Mouse (Mus musculus): ENCODE results near the gene Plekha4. TPM values are rescaled to one million over a fixed set of nuclear protein-coding genes. Genes with fewer than 3 reads are reported as not detected.
"Not testable (repeated sequence)": the region's sequence is repeated elsewhere in the genome, so short reads cannot be mapped to it uniquely, and the experiment has no call there.

Plekha4 gene
- 3.3 and 4.9 TPM in 2 replicates for polyA plus RNA-seq (2015; fragmentation: Nextera tagmentation; extraction: Ambion mirVana)

DNA sequence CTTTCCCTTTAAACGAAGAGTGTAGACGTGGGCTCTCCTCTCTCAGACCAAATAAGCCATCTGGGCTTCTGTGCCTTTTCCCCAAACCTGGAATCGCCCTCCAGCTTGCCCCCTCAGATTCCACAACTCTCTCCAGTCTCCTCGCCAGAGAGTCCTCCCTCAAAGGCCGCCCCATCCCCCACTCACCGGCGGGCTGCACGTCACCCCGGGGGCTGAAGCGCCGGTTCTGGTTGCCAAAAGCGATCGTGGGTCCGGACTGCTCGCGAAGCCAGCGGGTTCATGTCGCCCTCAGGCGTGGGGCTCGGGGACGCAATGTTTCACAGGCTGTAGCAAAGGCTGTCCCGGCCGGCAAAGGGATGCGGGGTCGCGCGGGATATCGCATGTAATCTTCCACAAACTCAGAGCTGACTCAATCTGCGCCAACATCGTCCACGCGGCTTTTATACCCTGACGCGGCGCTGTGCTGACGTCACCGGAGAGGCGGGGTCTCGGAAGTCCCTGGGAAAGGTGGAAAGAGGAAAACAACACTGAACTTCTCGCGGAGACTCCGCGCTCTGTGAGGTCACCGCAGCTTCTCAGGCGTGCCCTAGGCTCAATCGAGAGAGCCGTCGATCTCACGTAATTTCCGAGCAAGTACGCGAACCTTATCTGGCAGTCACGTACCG lies at the start of gene Plekha4, which contains the start of gene Ppp1r15a:
Gene Plekha4, plus strand, starts transcription at position 522 of the 665 bp plus-strand sequence.
Gene Ppp1r15a, minus strand, starts transcription at position 460 of the 665 bp plus-strand sequence.
- ATAC-seq (ENCODE audit: low FRiP score, low read depth) = peak; percentile 90
- Histone ChIP-seq H3K4me2 (replicated peaks) (peak within 1 kb of the TSS; percentile 85), H3K27ac (peak within 1 kb of the TSS; percentile 91), H3K4me3 (peak within 1 kb of the TSS; percentile 86), H3K9ac (peak within 1 kb of the TSS; percentile 90), H3K9me3 (no peaks in the 10 kb centered on the region), H3K27me3 (no peaks in the 10 kb centered on the region), H3K36me3 (peaks cover 16% of the 10 kb centered on the region), H3K4me1 (peaks cover 48% of the 10 kb centered on the region)
- under 1% methylated on average over 54 of the region's 54 CpGs for WGBS

GRCm38 (mm10) chr7:45476453-45476852 lies 49.7 kb upstream of the Plekha4 start:
- no peak overlapping the region for H3K4me3 ChIP-seq
- WGBS = 43% methylated on average over 1 of the region's 1 CpGs
- ATAC-seq (ENCODE audit: low FRiP score, low read depth) = no peak
- H3K36me3 ChIP-seq = no peaks in the 10 kb centered on the region
- H3K4me2 ChIP-seq (replicated peaks) = no peak overlapping the region
- H3K9me3 ChIP-seq = no peaks in the 10 kb centered on the region
- no peak overlapping the region for H3K27ac ChIP-seq
- no peak overlapping the region for H3K9ac ChIP-seq
- 0 out of 2 replicates have a peak, but pooled peaks cover 3% of the 10 kb centered on the region for H3K4me1 ChIP-seq
- no peaks in the 10 kb centered on the region for H3K27me3 ChIP-seq

DNA sequence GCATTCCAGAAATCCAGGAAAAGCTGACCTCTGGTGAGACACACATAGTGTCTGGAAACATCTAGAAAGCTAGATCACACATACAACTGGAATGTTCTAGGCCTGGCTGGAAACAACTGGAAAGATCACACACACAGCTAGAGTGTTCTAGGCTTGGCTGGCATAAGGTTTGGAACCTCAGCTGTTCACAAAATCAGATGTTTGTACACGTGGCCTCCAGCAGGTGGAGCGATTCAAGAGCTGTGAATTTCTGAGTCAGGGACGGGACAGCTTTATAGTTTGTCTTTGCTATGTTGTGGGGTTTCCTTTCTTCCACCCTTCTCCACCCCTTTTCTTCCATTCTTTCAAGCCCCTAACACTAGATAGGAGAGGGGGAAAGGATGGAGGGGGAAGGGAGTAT lies 49.1 kb upstream of the Plekha4 start:
- Histone ChIP-seq H3K9ac (no peak overlapping the region), H3K4me2 (replicated peaks) (no peak overlapping the region), H3K36me3 (no peaks in the 10 kb centered on the region), H3K27ac (no peak overlapping the region; the same call in 1 of the 2 replicates), H3K9me3 (no peaks in the 10 kb centered on the region), H3K27me3 (no peaks in the 10 kb centered on the region), H3K4me1 (0 out of 2 replicates have a peak, but pooled peaks cover 3% of the 10 kb centered on the region), H3K4me3 (no peak overlapping the region)
- ATAC-seq (ENCODE audit: low FRiP score, low read depth) = no peak
- WGBS = 12% methylated on average over 3 of the region's 3 CpGs

DNA sequence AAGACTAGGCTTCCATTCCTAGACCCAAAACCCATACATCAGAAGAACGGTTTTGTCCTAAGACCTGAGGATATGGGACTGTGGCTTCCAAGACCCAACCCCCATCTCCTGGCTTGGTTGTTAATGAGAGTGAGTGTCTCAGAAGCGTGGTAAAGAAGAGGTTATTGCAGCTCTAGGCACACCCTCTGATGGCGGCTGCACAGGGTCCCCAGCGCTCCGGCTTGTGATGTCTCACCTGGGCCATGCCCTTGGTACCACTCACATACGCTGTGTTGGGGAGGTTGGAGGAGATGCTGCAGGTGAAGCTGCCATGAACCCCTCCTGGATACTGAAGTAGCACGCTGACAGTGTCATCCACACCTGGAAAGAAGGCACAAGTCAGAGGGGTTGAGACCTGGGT lies 47.4 kb upstream of the Plekha4 start:
- Histone ChIP-seq H3K4me3 (no peak overlapping the region), H3K27me3 (no peaks in the 10 kb centered on the region), H3K9ac (no peak overlapping the region), H3K4me1 (0 out of 2 replicates have a peak, but pooled peaks cover 3% of the 10 kb centered on the region), H3K36me3 (no peaks in the 10 kb centered on the region), H3K9me3 (no peaks in the 10 kb centered on the region), H3K4me2 (replicated peaks) (no peak overlapping the region), H3K27ac (no peak overlapping the region)
- 88% methylated on average over 7 of the region's 7 CpGs for whole genome bisulfite sequencing
- ATAC-seq (ENCODE audit: low FRiP score, low read depth) = no peak

- H3K27me3 ChIP-seq; H3K27ac ChIP-seq; H3K9ac ChIP-seq; H3K36me3 ChIP-seq; H3K4me1 ChIP-seq; ATAC-seq (ENCODE audit: low FRiP score, low read depth); H3K4me2 ChIP-seq (replicated peaks); H3K9me3 ChIP-seq; H3K4me3 ChIP-seq: not testable (repeated sequence)
- WGBS = 79% methylated on average over 4 of the region's 4 CpGs
Observed at GRCm38 (mm10) chr7:45480310-45480709, 45.8 kb upstream of the Plekha4 start.

DNA sequence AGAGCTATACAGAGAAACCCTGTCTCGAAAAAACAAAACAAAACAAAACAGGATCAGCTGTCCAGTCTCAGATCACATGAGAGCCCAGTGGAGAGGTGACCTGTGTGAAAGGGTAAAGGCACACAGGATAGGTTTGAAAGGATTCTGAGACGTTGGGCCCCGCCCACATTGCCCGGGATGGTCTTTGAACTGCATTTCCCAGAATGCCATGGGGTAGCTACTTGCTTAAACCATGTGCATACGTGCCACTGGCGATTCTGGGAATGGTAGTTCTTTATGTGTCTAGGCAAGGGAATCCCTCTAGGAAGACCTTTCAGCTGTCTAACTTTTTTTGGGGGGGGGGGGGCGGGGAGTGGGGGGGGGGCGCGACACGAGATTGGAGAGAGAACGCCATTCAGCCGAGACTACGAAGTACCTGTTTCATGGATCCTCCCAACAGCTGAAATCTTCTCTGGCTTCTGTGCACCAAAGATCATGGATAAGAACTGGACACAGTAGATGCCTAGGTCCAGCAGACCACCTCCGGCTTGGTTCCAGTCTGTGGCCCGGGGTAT lies 44.7 kb upstream of the Plekha4 start, which contains the start of gene Tulp2:
Gene Tulp2, plus strand, starts transcription at position 504 of the 554 bp plus-strand sequence.
- Histone ChIP-seq H3K27ac (no peak within 1 kb of the TSS), H3K4me3 (no peak within 1 kb of the TSS), H3K36me3 (no peaks in the 10 kb centered on the region), H3K4me1 (0 out of 2 replicates have a peak, but pooled peaks cover 3% of the 10 kb centered on the region), H3K27me3 (no peaks in the 10 kb centered on the region), H3K4me2 (replicated peaks) (no peak within 1 kb of the TSS), H3K9me3 (no peaks in the 10 kb centered on the region), H3K9ac (no peak within 1 kb of the TSS)
- peak; percentile 80 for ATAC-seq (ENCODE audit: low FRiP score, low read depth)
- WGBS = 49% methylated on average over 15 of the region's 15 CpGs

GRCm38 (mm10) chr7:45482166-45482565 lies 44.0 kb upstream of the Plekha4 start:
- Histone ChIP-seq H3K27me3 (no peaks in the 10 kb centered on the region), H3K36me3 (no peaks in the 10 kb centered on the region), H3K4me1 (0 out of 2 replicates have a peak, but pooled peaks cover 4% of the 10 kb centered on the region), H3K9ac (no peak overlapping the region), H3K27ac (no peak overlapping the region), H3K4me3 (no peak overlapping the region), H3K9me3 (no peaks in the 10 kb centered on the region), H3K4me2 (replicated peaks) (no peak overlapping the region)
- 96% methylated on average over 1 of the region's 1 CpGs for WGBS
- no peak for ATAC-seq (ENCODE audit: low FRiP score, low read depth)

DNA sequence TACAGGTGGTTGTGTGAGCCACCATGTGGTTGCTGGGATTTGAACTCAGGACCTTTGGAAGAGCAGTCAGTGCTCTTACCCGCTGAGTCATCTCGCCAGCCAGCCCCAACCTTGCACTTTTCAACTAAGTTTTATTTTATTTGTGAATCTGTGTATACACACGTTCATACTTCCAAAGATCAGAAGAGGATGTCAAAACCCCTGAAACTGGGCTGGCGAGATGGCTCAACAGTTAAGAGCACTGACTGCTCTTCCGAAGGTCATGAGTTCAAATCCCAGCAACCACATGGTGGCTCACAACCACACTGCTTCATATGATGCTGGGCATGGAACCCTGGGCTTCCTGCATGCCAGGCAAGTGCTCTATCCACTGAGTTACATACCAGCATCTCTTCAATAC lies 41.1 kb upstream of the Plekha4 start:
- ATAC-seq (ENCODE audit: low FRiP score, low read depth); H3K27ac ChIP-seq; H3K9me3 ChIP-seq; H3K27me3 ChIP-seq; H3K4me3 ChIP-seq; H3K36me3 ChIP-seq; H3K4me2 ChIP-seq (replicated peaks); H3K9ac ChIP-seq: not testable (repeated sequence)
- peaks cover 20% of the 10 kb centered on the region; the same call in 1 of the 2 replicates for H3K4me1 ChIP-seq
- 94% methylated on average over 5 of the region's 5 CpGs for WGBS

DNA sequence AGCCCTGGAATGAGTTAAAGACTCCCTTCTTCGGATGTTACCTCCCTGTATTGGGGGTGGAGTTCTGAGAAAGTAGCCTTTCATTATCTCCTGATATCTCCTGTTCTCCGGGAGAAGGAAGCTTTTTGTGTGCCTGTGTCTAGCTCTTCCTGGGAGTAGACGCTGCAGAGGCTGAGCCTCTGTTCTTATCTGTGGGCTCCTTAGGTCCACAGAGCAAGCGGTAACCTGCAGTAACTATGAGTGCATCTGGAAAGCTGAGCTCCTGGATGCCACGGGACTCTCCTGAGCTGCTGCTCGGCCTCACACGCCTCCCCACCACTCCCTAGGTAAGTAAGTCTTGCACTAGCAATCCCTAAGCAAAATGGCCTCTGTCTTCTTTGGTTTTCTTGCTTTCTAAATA lies 40.0 kb upstream of the Plekha4 start:
- 74% methylated on average over 7 of the region's 7 CpGs for WGBS
- Histone ChIP-seq H3K4me2 (replicated peaks) (no peak overlapping the region), H3K27me3 (no peaks in the 10 kb centered on the region), H3K9ac (no peak overlapping the region), H3K4me1 (peaks cover 26% of the 10 kb centered on the region), H3K36me3 (no peaks in the 10 kb centered on the region), H3K4me3 (no peak overlapping the region), H3K27ac (no peak overlapping the region), H3K9me3 (no peaks in the 10 kb centered on the region)
- ATAC-seq (ENCODE audit: low FRiP score, low read depth) = no peak

- 0 out of 2 replicates have a peak within 1 kb of the TSS, but pooled peaks have one; percentile 71 for H3K27ac ChIP-seq
Observed at GRCm38 (mm10) chr7:45486761-45487415, 39.2 kb upstream of the Plekha4 start, which contains the start of gene Gm45808. Gene Gm45808 (minus strand): TSS chr7:45486811.

GRCm38 (mm10) chr7:45487861-45488292 lies 38.3 kb upstream of the Plekha4 start:
- Histone ChIP-seq H3K27me3 (no peaks in the 10 kb centered on the region), H3K36me3 (peaks cover 10% of the 10 kb centered on the region), H3K4me3 (peak overlapping the region; percentile 50), H3K4me1 (peaks cover 32% of the 10 kb centered on the region), H3K4me2 (replicated peaks) (peak overlapping the region; percentile 71), H3K9me3 (no peaks in the 10 kb centered on the region), H3K27ac (peak overlapping the region; percentile 71), H3K9ac (peak overlapping the region; percentile 65)
- 28% methylated on average over 11 of the region's 11 CpGs for WGBS
- ATAC-seq (ENCODE audit: low FRiP score, low read depth) = peak; percentile 41; the same call in 1 of the 2 replicates

More at GRCm38 (mm10) chr7:45486761-45487415, 39.2 kb upstream of the Plekha4 start, which contains the start of gene Gm45808:
- 81% methylated on average over 12 of the region's 12 CpGs for WGBS
- no peak within 1 kb of the TSS; the same call in 1 of the 2 replicates for H3K4me3 ChIP-seq
- H3K9ac ChIP-seq = no peak within 1 kb of the TSS
- no peak within 1 kb of the TSS for H3K4me2 ChIP-seq (replicated peaks)
- peaks cover 1% of the 10 kb centered on the region for H3K36me3 ChIP-seq
- H3K27me3 ChIP-seq = no peaks in the 10 kb centered on the region
- ATAC-seq (ENCODE audit: low FRiP score, low read depth) = no peak
- H3K9me3 ChIP-seq = no peaks in the 10 kb centered on the region
- H3K4me1 ChIP-seq = peaks cover 32% of the 10 kb centered on the region
